Mouse (Mus musculus) E14TG2a.4 (cell line): Measurements from ENCODE around the gene Pou2f1.

ENCODE experiments used
- H3K27me3 ChIP-seq: 2 replicates; pipeline ENCODE4 v1.6.1; 2014; ENCODE audit warnings: low read length, control low read depth; ENCODE audit not compliant: insufficient read depth
- H3K36me3 ChIP-seq: 2 replicates; pipeline ENCODE4 v1.6.1; 2014; ENCODE audit warnings: low read length, control low read depth; ENCODE audit not compliant: insufficient read depth
- H3K4me1 ChIP-seq: replicated peaks from 2 replicates; pipeline ENCODE4 v1.6.1; 2014; ENCODE audit warnings: low read depth, low read length, control low read depth
- H3K4me3 ChIP-seq: replicated peaks from 2 replicates; pipeline ENCODE4 v1.5.1; 2014; ENCODE audit warnings: mild to moderate bottlenecking, low read length
- H3K9me3 ChIP-seq: 2 replicates; pipeline ENCODE4 v1.6.1; 2014; ENCODE audit warnings: low read length, control low read depth
- CTCF ChIP-seq: conservative IDR thresholded peaks from 2 replicates; pipeline ENCODE4 v1.5.1; 2014; ENCODE audit warnings: low read length
- NANOG ChIP-seq: IDR thresholded peaks from 2 replicates; pipeline ENCODE4 v1.6.1; 2014; ENCODE audit warnings: borderline replicate concordance, low read length, mixed read lengths
- POU5F1 ChIP-seq: IDR thresholded peaks from 2 replicates; pipeline ENCODE4 v1.6.1; 2014; ENCODE audit warnings: low read length, borderline replicate concordance

The Pou2f1 gene

GRCm38 (mm10) chr1:165828615-165829014, 173.9 kb downstream of the Pou2f1 start:
- no peaks in the 10 kb centered on the region for H3K36me3 ChIP-seq
- no peak overlapping the region for H3K4me3 ChIP-seq
- no peaks in the 10 kb centered on the region for H3K9me3 ChIP-seq
- H3K4me1 ChIP-seq, result no peaks in the 10 kb centered on the region
- TF ChIP-seq CTCF (no peak), NANOG (no peak), POU5F1 (no peak)
- H3K27me3 ChIP-seq, result peaks cover 13% of the 10 kb centered on the region; the same call in 1 of the 2 replicates

- H3K4me3 ChIP-seq, result no peak overlapping the region
Observed at GRCm38 (mm10) chr1:165828173-165828572, 174.3 kb downstream of the Pou2f1 start.

GRCm38 (mm10) chr1:165822031-165822430, 180.4 kb downstream of the Pou2f1 start:
- H3K36me3 ChIP-seq, result no peaks in the 10 kb centered on the region
- no peak overlapping the region for H3K4me3 ChIP-seq
- TF ChIP-seq POU5F1 (no peak), NANOG (no peak), CTCF (no peak)
- H3K27me3 ChIP-seq, result peaks cover 25% of the 10 kb centered on the region
- no peaks in the 10 kb centered on the region for H3K9me3 ChIP-seq
- no peaks in the 10 kb centered on the region for H3K4me1 ChIP-seq

More at GRCm38 (mm10) chr1:165828173-165828572, 174.3 kb downstream of the Pou2f1 start:
- TF ChIP-seq NANOG, result no peak
- no peak for TF ChIP-seq CTCF
- no peaks in the 10 kb centered on the region for H3K9me3 ChIP-seq
- peaks cover 12% of the 10 kb centered on the region; the same call in 1 of the 2 replicates for H3K27me3 ChIP-seq
- H3K36me3 ChIP-seq, result no peaks in the 10 kb centered on the region
- H3K4me1 ChIP-seq, result no peaks in the 10 kb centered on the region

GRCm38 (mm10) chr1:165819147-165819546, 183.3 kb downstream of the Pou2f1 start:
- Histone ChIP-seq H3K9me3 (no peaks in the 10 kb centered on the region), H3K4me3 (no peak overlapping the region), H3K27me3 (peaks cover 48% of the 10 kb centered on the region)

GRCm38 (mm10) chr1:165818145-165818860, 184.2 kb downstream of the Pou2f1 start:
- no peak for TF ChIP-seq NANOG
- Histone ChIP-seq H3K27me3 (peaks cover 54% of the 10 kb centered on the region), H3K36me3 (no peaks in the 10 kb centered on the region), H3K4me1 (peaks cover 18% of the 10 kb centered on the region), H3K4me3 (no peak overlapping the region), H3K9me3 (no peaks in the 10 kb centered on the region)

More at GRCm38 (mm10) chr1:165819147-165819546, 183.3 kb downstream of the Pou2f1 start:
- Histone ChIP-seq H3K36me3 (no peaks in the 10 kb centered on the region), H3K4me1 (peaks cover 14% of the 10 kb centered on the region)
- TF ChIP-seq NANOG (no peak), POU5F1 (no peak), CTCF (no peak)

- Histone ChIP-seq H3K4me3 (no peak overlapping the region), H3K36me3 (no peaks in the 10 kb centered on the region)
Observed at GRCm38 (mm10) chr1:165817264-165817663, 185.2 kb downstream of the Pou2f1 start.

GRCm38 (mm10) chr1:165816391-165816790, 186.1 kb downstream of the Pou2f1 start:
- Histone ChIP-seq H3K4me3 (no peak overlapping the region), H3K9me3 (no peaks in the 10 kb centered on the region), H3K36me3 (no peaks in the 10 kb centered on the region), H3K27me3 (peaks cover 67% of the 10 kb centered on the region), H3K4me1 (peaks cover 18% of the 10 kb centered on the region)
- TF ChIP-seq POU5F1 (no peak), CTCF (no peak), NANOG (no peak)

More at GRCm38 (mm10) chr1:165817264-165817663, 185.2 kb downstream of the Pou2f1 start:
- TF ChIP-seq POU5F1 (no peak), NANOG (no peak), CTCF (no peak)
- H3K9me3 ChIP-seq, result no peaks in the 10 kb centered on the region
- H3K4me1 ChIP-seq, result peaks cover 18% of the 10 kb centered on the region
- peaks cover 60% of the 10 kb centered on the region for H3K27me3 ChIP-seq
